Mouse (Mus musculus) layer of hippocampus, adult 11-12 months (tissue): ENCODE results near the gene Crtac1.

Source experiments
- DNase-seq: peaks from one replicate; pipeline ENCODE4 v3.0.0; 2022; ENCODE audit warnings: low spot score

Crtac1 gene

DNA sequence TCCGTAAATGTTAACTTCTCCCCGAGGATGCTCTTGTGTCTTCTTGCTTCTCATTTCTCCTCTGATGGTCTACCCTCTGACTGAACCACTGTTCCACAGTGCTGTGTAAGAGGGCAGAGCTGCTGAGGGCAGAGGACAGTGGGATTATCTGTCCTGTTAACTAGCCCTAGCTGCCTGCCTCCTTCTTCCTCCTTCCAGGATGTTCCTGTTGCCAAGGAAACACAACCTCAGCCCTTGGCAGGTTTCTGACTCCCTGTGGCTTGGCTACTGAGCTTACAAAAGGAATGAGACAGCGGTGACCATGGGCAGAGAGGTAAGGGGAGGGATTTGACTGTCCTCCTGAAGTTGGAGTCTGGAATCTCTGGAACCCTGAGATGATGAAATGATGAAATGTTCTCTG lies 152.0 kb downstream of the Crtac1 start:
- no peak for DNase-seq

DNA sequence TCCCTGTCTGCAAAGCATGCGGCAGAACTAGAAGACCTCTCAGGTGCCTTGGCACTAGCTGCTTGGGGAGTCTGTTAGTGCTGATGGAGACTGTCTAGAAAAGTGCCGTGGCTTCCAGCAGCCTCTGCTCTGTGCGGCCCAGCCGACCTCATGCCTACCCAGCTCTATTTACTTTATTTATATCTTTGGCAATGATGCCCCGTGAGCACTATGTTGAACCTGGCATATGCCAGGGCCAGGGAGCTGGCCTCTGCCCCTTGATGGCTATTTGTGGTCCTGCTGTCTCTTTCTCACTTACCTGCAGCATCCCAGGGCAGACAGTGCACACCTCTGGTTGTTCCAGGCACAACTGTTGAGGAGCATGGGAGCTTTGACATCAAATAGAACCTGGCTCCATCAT lies 153.1 kb downstream of the Crtac1 start:
- no peak for DNase-seq

DNA sequence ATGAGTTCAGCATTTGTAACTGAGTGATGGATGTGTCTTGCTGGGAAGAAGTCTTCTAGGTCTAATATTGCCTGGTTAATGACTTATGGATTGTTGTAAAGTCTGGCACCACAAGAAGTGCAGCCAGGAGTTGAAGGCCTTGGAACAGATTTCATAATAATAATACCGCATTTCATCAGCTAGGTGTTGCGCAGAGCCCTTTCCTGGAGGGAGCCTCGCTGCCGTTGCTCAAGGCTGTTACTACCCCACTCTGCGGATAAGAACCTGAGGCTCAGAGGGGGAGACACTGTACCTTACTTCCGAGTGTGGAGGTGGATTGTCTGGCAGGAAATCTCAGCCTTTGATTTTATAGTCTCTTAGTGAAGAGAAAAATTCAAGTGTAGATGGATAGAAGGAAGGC lies 154.3 kb downstream of the Crtac1 start:
- no peak for DNase-seq

DNA sequence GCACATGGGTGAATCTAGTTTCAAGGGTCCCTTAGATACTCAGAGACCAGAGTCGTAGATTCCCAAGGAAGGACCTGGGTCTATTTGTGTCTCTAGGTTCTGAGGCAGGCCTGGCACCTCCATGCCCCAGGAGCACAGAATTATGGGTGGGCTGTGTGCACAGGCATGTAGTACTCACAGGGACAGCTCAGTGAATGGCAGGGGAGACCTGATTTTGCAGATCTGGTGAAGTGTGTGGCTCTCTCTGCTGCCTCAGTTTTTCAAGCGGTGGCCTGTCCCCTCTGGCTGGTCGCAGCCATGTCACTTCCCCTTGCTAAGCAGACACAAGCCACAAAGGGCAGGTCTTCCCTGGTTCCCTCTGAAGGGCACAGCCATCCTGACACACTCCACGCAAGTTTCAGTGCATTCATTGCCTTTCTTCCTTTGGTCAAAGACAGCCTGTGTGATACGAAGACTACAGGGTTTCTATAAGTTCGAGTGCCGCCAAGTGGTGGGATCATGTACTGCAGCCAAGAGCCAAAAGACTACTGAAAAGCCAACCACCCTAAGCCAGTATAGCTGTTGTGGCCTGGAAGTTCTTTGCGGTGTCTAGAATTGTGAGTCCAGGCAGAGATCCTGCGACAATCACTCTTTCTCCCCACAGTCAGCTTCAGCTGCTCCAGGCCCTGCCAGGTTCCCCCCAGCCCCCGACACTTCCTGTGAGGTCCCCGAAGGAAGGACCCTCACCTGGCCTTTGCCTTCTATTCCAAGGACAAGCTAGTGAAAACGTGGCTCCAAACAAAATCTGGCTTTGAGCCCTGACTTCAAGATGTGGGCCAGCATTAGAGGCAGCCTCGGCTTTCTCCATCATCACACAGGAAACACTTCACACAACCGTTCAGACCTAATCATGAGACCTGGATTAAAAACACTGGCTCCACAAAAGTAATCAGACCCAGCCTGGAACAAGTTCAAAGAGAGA lies 159.3 kb downstream of the Crtac1 start:
- peak; percentile 94 for DNase-seq

DNA sequence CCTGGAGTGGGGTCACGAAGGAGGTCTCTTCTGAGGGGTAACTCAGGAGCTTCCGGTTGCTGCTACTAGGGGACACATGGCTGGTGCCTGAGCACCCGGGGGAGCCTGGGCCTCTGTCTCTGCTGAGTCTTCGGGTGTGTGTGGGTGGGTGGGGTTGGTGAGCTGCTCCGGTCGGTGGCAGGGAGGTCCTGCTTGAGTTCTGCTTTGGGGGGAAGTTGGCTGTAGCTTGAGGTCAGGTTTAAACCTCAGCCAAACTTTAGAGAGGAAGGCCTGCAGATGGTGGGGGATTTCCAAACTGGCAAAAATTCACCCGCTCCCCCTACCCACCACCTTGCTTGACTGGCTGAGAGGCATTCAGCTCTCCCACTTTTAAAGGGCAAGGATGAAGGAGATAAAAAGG lies 160.4 kb downstream of the Crtac1 start:
- no peak for DNase-seq

DNA sequence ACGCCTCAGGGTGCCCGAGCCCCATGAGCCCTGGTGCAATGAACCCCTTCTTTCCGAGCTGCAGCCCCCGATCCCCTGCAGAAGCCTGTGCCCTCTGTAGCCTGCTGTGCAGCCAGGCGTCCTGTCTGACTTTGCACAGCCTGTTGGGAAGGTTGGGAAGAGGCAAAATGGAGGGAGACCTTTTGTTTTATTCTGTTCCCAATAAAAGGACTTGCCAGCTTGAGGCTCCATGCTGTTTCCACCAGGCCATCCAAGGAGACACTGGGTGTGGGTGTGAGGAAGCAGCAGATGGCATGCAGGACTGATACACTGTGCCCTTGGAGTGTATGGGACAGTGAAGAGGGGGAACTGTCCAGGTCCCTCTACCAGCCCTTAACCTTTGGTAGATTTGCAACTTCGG lies 161.5 kb downstream of the Crtac1 start:
- DNase-seq: no peak

DNA sequence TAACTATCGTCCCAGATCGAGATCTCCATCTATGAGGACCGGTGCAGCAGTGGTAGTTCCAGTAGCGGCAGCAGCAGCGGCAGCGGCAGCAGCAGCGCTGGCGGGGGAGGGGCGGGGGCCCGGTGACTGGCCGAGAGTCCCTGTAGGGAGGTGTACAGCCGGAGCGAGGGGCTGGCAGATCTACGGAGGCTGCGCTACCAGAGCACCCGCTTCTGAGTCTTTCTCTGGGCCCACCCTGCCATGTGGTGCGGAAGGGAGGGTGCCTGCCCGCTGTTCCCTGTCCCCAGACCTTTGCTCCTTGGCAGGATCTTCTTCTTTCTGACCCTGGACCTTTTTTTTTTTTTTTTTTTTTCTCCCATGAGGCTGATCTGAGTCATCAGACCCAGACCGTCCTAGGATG lies 163.2 kb downstream of the Crtac1 start:
- DNase-seq: no peak

DNA sequence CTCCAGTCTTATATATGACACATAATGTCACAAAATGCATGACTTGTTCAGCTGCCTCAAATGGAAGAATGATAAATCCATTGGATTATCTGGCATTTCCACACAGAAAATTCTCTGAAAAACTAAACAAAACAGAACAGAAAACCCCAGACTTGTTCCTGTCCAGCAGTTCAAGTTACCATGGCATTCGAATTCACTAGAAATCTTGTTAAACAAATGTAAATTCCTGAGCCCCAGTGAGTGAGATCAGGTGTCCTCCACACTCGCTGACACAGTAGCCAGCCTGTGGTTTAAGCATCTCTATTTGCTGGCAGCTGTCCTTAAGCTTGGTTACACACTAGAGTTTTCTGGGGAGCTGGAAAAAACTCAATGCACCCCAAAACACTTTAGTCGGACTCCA lies 168.1 kb downstream of the Crtac1 start:
- DNase-seq: no peak

DNA sequence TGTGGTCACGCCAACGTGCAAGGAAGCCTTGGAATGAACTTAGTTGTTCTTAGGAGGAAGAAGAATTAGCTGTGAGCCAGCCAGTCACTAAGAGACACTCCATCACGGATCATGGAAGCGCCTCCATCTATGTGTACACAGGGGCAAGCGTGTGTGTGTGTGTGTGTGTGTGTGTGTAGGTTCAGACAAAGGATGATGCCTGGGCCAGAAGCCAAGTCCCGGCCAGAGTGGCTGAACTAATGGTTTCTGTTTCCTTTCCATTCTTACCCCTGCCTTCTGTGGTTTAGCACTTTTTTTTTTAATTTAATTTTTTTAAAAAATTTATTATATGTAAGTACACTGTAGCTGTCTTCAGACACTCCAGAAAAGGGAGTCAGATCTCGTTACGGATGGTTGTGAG lies 171.1 kb downstream of the Crtac1 start:
- no peak for DNase-seq

DNA sequence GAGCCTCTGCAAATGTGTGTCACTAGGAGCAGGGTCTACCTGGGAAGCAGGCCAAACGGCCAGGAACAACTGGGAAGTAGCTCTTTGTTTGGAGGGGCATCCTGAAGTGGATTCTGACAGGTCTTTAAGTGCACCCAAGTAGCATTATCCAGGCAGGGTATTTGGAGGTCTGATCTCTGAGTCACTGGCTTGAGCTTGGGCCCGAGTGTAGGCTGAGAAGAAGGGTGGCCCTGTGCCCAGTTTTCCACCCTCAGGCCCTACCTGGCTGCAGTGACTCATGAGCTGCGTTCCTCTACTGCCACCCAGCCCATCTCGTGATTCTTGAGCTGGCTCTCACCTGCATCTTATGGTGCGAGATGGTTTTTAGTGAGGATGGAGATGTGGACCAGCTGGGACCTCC lies 173.0 kb downstream of the Crtac1 start:
- no peak for DNase-seq

DNA sequence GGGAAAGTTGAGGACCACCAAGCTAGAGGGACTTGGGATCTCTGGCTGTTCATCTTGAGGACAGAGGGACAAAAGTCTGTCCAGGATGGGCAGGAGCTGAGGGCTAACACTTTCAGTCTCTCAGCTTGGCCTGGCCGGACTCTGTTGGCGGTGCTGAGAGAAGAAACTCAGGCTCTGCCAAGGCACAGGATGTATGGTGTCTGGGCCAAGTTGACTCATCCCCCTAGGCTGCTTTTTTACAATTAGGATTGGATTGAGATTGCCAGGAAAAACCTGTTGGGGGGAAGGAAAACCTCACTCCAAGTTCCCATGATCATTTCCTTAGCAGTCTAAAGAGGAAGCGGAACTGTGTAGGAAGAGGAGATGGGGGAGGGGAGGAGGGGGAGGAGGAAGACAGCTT lies 173.6 kb downstream of the Crtac1 start:
- no peak for DNase-seq

DNA sequence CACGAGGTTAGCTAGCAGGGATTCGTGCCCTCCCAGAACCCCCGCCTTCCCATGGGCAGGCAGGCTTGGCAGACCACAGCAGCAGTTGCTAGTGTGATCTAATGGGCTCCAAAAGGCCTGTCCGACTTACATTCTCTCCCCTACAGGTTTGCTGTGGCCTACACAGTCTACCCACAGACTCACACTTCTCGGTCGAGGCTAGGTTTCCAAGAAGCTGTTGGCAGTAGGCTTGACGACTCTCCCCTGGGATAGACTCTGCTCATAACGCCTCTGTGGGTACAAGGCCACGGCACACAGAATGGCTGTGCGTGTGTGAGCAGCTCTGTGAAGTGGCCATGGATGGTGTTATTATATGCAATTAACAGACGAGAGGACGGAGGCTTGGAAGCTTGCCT lies 174.3 kb downstream of the Crtac1 start:
- no peak for DNase-seq

DNA sequence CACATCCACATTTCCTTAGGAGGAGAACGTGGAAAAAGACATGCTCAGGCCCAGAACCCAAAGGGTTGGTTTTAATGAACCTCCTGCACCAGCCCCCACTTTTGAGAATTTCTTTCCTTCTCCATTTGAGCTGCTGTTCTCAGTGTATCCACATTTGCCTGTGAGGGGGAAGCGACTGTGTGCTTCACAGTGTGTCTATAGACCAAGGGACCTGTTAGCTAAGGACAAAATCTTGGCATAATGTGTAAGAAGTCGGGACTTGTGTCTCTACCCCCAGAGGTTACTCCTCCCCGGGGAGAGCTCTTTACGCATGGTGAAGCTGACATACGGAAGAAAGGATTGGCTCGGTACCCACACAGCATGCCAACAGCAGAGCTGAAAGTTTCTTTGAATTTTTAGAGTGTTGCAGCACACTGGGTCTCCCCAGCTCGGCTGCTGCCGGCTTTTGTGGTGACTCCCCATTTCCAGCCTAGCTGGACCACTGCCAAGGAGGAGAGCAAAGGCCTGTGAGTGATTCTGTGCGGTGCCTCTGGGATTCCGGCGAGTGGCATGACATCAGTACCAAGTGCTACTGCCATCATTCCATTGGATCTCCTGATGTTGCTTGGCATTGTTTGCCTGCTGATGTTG lies 174.9 kb downstream of the Crtac1 start:
- DNase-seq: peak; percentile 40

DNA sequence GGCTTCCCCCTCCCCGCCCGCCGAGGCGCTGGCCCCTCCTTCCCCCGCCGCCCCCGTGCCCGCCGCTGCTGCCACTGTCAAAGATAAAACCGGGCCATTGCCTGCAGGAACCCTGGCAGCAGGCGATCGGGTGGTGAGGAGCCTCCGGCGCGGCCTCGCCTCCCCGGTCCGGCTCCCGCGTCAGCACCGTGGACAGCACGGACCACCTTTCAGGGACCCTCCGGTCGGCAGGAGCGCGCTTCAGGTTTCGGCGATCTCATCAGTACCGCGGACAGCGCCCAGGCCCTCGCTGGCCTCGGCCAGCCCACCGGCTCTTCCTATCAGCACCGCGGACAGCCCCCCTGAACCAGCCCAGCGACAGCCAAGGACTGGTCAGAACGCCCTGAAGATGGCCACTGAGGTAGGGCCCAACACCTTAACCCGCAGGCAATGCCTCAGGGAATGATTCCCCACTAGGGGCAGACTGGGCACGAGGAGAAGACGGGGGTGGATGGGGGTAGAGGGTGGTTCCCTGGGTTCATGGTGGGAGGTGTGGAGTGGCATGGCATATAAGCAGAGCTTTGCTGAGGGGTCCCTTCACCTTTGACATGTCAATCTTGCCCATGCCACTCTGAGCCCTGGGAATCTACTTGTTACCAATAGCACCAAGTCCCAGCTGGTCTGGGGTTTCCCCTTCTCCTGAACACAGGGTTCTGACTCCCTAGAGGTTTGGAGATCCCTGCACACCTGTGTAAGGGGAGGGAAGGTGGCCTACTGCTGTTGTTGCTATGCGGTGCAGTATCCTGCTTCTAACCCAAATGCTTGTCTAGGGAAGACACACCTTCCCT lies 175.6 kb downstream of the Crtac1 start:
- peak; percentile 44 for DNase-seq

DNA sequence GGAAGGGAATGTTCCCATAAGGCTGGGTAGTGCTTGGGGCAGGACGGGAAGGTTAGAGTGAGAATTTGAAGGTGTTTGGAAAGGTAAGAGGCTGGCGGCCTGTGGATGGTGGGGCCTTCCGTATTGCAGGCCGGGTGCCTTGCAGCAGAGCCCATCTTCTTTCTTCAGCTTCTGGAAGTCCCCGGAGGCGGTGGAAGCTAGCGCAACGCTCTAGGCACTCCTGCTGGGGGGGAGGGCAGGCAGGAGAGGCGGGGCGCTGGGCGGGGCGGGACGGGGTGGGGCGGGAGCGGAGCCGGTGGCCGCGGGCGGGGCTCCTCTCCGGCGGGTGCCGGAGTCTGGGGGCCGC lies 176.2 kb downstream of the Crtac1 start:
- peak; percentile 43 for DNase-seq

DNA sequence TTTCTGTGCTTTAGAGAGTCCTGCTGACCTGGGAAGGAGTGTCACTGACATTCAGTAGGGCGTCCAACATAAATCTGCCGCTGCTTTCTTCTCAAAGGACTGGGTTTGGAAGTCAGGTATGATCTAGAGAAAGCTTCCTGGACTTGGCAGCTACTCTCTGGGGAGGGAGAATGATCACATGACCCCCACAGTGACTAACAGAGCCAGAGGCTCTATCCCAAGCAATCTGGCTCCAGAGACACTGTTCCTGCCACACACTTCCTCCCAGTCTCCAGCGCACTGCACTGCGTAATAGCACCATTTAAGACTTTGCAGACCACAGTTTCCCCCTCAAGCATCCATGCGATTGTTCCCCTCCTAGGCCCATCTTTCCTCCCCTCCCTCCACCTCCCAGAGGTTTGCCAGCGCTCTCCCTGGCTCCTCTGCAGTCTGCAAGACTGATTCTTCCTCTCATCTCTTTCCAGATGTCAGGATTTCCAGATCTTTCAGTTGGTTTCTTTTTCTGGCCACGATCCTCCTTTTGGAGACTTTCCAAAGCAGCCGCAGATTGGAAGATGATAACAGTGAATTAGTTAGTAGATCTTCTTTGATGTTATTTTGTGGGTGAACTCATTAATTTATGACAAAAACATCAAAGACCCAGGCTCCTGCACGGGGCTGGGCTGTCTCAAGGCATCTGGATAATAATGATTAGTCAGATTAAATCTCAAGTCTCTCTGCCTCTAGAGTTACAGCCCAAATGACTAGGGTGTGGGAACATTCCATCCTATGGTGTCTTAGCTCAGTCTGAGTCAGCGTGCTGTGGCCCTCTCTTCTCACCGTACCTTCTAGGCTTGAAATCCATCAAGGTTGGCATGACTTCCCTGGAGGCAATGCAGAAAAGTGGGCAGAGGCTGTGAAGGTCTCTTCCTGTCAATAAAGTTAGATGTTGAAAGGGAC lies 181.3 kb downstream of the Crtac1 start:
- DNase-seq: no peak

DNA sequence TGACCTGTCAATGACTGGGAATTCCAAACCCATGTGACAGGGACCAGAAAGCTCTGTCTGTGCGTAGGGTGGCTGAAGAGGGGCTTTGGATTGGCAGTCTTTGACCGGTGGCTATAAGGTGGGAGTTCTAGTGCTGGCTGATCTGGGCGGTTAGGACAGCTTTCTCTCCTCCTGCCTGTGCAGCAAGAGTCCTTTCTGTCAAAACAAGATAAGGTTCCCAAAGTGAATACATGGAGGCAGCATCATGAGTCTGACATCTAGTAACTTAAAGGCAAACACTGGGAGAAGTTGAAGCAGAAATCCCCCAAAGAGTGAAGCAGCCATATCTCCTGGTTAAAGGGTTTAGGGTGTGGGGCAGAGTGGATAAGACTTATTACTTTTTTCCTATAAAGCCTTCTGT lies 184.1 kb downstream of the Crtac1 start, which contains the start of gene Golga7b:
Gene Golga7b (plus strand): TSS at position 56 of the 400 bp plus-strand sequence.
- DNase-seq: no peak

DNA sequence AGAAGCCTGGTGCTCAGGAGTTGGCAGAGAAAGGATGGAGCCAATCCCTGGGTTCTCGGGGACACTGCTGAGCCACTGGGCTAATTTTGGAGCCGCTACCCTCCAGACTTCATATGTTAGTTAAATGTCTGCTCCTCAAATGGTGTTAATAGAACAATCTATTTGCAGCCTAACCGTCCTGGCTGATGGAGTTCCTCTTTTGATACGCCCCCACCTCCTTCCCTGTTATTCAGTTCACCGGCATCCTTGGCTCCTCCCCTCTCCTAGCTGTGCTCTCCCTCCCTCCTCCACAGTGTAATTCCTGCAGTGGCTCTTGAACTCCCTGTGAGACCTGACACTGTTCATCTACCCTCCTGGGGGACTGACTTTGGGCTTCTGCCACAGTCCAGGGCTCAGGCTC lies 185.0 kb downstream of the Crtac1 start:
- DNase-seq: no peak

DNA sequence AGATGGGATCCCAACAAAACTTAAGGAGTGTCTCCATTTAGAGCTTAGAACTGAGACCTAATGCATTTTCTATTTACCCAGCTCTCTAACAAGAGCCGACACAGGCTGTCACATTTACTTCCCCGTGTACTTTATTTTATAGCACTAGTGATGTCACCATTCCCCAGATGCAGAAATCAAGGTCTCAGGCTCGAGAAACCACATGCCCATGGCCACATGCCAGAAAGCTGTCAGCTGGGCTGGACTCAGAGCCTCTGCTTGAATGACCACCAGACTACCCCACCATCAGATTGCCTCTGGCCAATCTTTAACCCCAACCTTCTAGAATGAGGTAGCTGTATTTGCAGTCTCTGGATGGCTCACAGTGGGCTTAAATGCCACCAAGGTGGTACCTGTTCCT lies 188.2 kb downstream of the Crtac1 start:
- DNase-seq: no peak

DNA sequence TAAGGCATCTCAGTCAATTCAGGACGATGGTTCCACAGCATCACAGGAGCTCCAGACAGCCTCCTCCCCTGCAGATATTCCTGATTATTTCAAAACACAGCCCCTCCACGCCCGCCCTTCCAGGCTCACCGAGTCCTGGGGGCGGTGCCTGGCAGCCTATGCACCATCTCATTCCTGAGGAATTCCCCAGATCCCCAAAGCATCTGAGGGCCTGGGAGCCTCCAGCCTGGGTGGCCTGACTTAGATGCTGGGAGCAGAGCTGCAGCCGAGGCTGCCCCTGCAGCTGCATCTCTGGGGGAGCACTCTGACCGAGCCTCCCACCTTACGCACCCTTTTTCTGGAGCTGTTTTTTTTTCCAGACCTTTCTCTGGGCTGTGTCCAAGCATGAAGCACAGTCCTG lies 190.7 kb downstream of the Crtac1 start:
- no peak for DNase-seq

DNA sequence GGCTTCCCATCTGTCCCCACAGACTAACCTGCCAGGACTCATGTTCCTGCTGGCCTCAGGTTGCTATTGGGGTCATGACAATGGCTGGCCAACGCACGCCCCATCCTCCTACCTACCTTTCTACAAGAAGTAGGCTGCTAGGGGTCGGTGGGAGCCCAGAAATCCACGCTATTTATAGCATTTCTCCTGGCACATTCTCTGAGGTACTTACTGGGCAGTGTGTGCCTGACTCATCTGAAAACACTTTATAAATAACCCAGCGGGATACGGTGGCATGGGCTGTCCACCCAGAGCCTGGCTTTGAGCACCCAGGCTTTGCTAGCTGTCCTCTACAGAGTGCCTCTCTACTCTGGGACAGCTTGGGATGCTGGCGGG lies 193.3 kb downstream of the Crtac1 start:
- DNase-seq: no peak
